Mouse (Mus musculus) mouse embryonic stem cell (cell line): ENCODE measurements around the gene Misp.

Source experiments
- in situ Hi-C, 2 experiments: fragments of 300-500 bp; cut with MboI; formaldehyde crosslinking; loops; 1 replicate in 1 of 2; 3 replicates in 1 of 2; pipeline ENCODE4 v1.14.3; 2019 to 2020; ENCODE audit warnings: low sequenced_read_pairs in 2 of 2, low pct_unique_long_range_greater_than_20kb in 1 of 2, mixed read lengths in 1 of 2; ENCODE audit not compliant: unreplicated experiment in 1 of 2

Gene Misp

DNA sequence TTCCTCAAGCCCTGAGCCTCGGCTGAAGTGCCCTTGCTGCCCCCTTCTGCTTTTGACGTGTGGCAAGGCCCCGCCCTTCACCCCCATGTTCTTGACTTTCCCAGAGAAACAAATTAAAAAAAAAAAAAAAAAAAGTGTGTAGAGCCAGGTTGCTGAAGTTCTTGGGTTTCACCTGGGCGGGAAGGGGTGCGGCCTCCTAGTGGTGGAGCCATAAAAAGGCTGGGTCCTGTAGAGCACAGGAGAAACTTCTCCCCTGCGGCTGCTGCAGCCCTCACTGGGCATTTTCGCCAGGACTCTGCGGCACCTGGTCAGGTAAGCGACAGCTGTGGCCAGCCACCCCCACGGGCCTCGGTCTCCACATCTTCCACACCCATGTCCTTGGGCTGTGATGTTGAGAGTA, at the start of gene Misp:
Misp (plus strand) TSS at position 208 of the 400 bp plus-strand sequence.
- in situ Hi-C loops, result no loop called here

DNA sequence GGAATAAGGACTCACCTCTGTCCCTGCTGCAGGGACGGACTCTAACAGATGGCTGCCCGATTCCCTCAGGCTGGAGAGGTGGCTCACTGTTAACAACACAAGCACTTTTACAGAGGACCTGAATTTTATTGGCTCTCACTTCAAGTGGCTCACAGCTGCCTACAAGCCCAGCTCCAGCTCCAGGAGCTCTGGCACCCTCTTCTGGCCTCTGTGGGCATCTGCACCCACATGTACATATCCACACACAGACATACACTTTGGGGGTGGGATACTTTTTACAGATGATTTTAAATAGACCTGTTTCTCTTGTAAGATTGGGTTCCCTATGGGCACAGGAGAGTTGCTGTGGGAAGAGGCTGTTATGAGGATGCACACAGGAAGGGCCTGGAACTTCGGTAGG, 48.5 kb upstream of the Misp start:
- in situ Hi-C loops, result no loop called here

- in situ Hi-C loops, result no loop called here
Measured at GRCm38 (mm10) chr10:79773208-79773607, 47.6 kb upstream of the Misp start.

- in situ Hi-C loops, result no loop called here
Measured at GRCm38 (mm10) chr10:79774486-79775279, 46.1 kb upstream of the Misp start.

DNA sequence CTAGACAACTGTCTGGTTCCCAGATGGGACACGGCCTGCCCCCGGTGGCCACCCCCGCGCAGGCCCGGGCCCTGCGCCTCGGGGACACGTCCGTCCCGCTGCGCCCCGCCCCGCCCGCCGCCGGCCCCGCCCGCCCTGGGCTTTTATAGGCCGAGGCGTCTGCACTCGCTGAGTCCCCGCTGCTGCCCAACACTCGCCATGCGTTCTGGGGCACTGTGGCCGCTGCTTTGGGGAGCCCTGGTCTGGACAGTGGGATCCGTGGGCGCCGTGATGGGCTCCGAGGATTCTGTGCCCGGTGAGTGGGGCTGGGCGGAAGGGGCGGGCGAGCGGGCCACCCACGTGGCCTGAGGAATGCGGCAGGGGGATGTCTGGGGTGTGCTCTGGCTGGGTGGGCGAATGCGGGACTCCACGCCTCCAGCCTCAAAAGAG, 43.7 kb upstream of the Misp start, which contains the start of gene Fstl3:
Fstl3 (plus strand) TSS at position 170 of the 429 bp plus-strand sequence.
- in situ Hi-C loops, result no loop called here

GRCm38 (mm10) chr10:79778006-79778405, 42.8 kb upstream of the Misp start:
- in situ Hi-C loops, result no loop called here

- in situ Hi-C loops, result no loop called here
Measured at GRCm38 (mm10) chr10:79779193-79779592, 41.6 kb upstream of the Misp start.

- in situ Hi-C loops, result no loop called here
Measured at GRCm38 (mm10) chr10:79779784-79780663, 40.8 kb upstream of the Misp start.

GRCm38 (mm10) chr10:79780664-79781015, 40.1 kb upstream of the Misp start:
- in situ Hi-C loops, result no loop called here

DNA sequence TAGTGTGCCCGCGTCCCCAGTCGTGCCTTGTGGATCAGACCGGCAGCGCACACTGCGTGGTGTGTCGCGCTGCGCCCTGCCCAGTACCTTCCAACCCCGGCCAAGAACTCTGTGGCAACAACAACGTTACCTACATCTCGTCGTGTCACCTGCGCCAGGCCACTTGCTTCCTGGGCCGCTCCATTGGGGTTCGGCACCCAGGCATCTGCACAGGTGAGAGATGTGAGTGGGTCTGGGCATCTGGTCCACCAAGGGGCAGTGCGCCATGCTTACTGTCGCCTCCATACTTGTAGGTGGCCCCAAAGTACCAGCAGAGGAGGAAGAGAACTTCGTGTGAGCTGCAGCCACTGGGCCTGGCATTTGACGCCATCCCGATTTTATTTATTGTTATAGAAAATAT, 39.6 kb upstream of the Misp start:
- in situ Hi-C loops, result no loop called here

DNA sequence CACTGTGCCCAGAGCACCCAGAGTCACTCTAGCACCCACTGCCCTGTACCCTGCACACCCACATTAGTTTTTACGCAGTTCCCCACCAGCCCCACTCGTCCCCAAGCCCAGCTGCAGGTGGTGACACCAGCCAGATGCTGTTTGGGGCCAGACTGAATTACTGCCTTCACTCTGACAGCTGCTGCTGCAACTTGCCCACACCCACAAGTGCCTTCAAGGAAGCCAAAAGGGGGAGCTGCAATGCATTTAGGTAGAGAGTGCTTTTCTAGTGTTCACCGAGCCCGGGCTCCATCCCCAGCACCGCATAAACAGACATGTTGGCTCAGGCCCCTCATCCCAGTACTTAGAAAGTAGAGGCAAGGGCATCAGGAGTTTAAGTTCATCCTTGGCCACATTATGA, 38.8 kb upstream of the Misp start:
- in situ Hi-C loops, result no loop called here

GRCm38 (mm10) chr10:79783050-79783449, 37.7 kb upstream of the Misp start:
- in situ Hi-C loops, result no loop called here

GRCm38 (mm10) chr10:79783920-79784800, 36.6 kb upstream of the Misp start:
- in situ Hi-C loops, result no loop called here

DNA sequence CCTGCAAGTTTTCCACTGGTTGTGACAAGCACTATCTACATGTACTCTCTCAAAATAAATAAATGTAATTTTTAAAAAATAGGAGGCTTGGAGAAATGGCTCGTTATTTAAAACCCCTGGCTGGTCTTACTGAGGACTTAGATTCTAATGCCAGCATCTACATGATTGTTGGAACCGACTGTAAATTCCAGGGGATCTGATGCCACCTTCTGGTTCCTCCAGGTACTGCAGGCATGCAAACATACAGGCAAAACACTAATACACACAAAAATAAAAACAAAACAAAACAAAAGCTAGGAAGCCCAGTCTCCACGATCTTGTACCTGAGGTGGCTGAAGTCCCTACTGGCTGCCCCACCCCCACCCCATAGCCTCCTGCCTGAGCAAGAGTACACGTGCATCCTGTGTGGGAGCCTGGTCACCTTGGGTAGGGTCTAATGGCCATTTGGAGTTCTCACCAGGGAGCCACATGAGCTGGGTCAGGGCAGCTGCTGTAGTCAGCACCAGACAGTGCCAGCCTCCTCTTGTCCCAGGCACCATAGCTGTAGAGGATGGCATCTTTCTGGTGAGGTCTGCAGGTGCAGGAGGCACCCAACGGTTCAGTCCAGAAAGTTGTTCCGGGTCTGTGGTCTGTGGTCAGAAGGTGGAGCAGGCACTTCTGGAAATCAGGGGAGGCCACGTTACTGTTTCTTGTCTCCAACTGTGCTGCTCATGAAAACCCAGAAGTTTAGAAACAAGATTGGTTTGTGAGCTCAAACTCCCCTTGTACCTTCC, 32.2 kb upstream of the Misp start:
- in situ Hi-C loops, result no loop called here

DNA sequence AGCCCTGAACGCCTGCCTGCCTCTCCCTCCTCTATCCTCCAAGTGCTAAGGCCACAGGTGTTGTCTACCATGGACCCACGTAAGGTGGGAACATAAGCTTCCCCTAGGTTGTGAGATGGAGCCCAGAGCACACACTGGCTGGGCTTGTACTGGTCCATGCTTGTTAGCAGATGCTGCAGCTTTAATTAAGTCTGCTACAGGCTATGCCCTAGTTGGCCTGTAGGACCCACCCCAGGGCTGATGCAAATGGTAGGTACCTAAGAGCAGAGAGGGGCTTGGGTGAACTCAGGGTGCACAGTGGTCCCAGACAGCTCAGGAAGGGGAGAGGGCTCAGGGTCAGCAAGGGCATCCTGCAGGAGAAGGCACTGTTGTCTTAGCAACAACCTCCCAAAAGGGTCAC, 31.2 kb upstream of the Misp start:
- in situ Hi-C loops, result no loop called here

DNA sequence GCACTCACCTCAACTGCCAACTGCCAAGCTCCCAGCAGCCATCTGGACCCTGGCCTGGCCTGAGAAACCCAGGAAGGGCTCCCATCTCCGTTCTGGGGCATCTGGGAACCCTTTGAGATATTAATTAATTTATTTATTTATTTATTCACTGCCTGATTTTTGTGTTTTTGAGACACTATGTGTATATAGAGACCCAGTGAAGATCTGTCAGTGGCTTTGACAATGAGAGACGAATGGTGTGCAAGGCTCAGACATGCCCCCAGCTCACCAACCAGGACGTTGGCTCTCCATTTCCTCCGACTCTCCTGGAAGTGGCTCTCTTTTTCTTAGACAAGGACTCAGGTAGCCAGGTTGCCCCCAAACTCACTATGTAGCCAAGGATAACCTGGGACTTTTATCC, 29.9 kb upstream of the Misp start, which contains the start of gene Prss57:
Prss57 (minus strand) TSS at position 101 of the 400 bp plus-strand sequence.
- in situ Hi-C loops, result no loop called here

DNA sequence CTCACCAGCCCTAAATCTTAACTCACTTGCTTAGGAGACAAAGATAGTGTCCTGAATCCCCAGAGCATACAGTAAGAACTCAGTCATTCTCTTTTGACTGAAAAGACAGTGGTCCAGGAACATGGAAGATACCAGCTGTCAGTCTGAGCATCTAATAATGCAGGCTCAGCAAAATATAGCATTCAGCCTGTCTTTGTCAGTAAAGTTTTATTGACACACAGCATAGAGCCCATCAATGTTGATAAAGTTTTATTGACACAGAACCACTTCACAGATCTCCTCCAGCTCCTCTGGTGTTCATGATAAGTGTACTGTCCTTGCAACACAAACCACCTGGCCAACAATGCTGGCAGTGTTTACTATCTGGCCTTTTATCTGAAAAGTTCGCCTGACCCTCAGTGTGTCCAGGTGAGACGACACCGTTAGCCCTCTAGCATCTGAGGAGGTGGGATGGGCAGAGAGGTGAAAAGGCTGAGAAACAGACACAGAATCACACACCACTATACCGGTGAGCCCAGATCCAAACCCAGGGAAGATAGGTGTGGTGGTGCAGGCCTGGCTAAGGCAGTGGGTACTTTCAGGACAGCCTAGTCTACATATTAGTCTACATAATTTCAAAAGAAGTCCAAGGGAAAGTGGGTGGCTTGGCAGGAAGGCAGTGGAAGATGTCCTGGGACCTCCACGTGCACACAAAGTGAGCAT, 28.3 kb upstream of the Misp start:
- in situ Hi-C loops, result no loop called here
